ENCODE assay signal across 15 mouse cellular contexts in the genomic region with DNA sequence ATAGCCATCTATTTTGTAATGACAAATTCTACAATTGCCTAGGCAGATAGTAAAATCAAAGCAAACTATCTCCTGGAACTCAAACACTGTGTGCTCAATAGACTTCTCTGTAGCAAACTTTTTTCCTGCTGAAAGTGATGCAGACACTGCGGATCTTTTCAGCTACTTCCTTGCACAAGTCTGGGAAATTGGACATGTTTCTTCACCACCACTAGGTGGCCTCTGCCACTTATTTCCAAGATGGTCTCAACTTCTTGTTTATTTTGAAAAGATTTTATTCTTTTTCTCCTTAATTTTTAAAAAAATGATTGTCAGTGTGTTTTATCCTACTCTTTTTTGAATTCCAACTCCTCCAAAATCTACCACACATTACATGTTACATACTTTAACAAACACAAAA.
DNase-seq lines count a peak whose midpoint lies in the region; ATAC-seq lines count a peak whose summit lies in the region.
"Had no signal": no experiment of that assay in that cellular context is flagged by ENCODE, and none has a peak within 500 bp of the region (broad histone marks: within the 10 kb centered on the region; RNA-seq: fewer than 3 reads in every experiment).

No protein-coding gene starts in this region.

- no peak for ATAC-seq in forebrain, embryonic 14.5 days
- ATAC-seq in megakaryocyte progenitor cell, adult 5-6 weeks (replicated peaks; ENCODE audit: poor library complexity), result peak; percentile 42; the same call in 1 of the 2 replicates
- ATAC-seq in megakaryocyte-erythroid progenitor cell, adult 5-6 weeks (replicated peaks; ENCODE audit: low FRiP score, low TSS enrichment, poor library complexity, severe bottlenecking), result no peak
- ATAC-seq: activated CD4-positive, CD25-positive, alpha-beta regulatory T cell, adult 4 months; CD4-positive, CD25-positive, alpha-beta regulatory T cell, adult 4 months; forebrain, embryonic 15.5 days; midbrain, embryonic 16.5 days had no signal

- 58% methylated on average over 1 of the region's 1 CpGs for WGBS in forebrain, embryonic 14.5 days
- WGBS in forebrain, embryonic 10.5 days, result 67% methylated on average over 1 of the region's 1 CpGs

- no peaks in the 10 kb centered on the region for H3K36me3 ChIP-seq in forebrain, embryonic 14.5 days (ENCODE audit: control insufficient read depth, insufficient read depth, low read length)
- H3K36me3 ChIP-seq in forebrain, embryonic 10.5 days (replicated peaks), result no peaks in the 10 kb centered on the region
- H3K36me3 ChIP-seq: forebrain, embryonic 15.5 days; neural tube, embryonic 15.5 days had no signal

- H3K27ac ChIP-seq in forebrain, embryonic 14.5 days (ENCODE audit: low read depth, low read length), result no peak overlapping the region
- no peak overlapping the region for H3K27ac ChIP-seq in forebrain, embryonic 10.5 days
- H3K27ac ChIP-seq: forebrain, embryonic 15.5 days; neural tube, embryonic 15.5 days had no signal

- H3K4me3 ChIP-seq in forebrain, embryonic 14.5 days (ENCODE audit: low read depth, low read length), result no peak overlapping the region
- no peak overlapping the region for H3K4me3 ChIP-seq in forebrain, embryonic 10.5 days
- H3K4me3 ChIP-seq: forebrain, embryonic 15.5 days; neural tube, embryonic 15.5 days had no signal

- no peaks in the 10 kb centered on the region for H3K9me3 ChIP-seq in forebrain, embryonic 14.5 days (replicated peaks; ENCODE audit: control insufficient read depth, low read length)
- H3K9me3 ChIP-seq in forebrain, embryonic 10.5 days, result no peaks in the 10 kb centered on the region
- H3K9me3 ChIP-seq: forebrain, embryonic 15.5 days; neural tube, embryonic 15.5 days had no signal

- intact Hi-C loops in left cerebral cortex, postnatal 14 days (cut with DNase I), result loop anchor here (5.0 kb wide), 1 partner anchor 383 kb away; no protein-coding TSS in a partner anchor
- intact Hi-C loops in left cerebral cortex, postnatal 4 days (cut with DNase I), result loop anchor here (5.0 kb wide), 1 partner anchor 318 kb away; no protein-coding TSS in a partner anchor

- no peaks in the 10 kb centered on the region for H3K27me3 ChIP-seq in forebrain, embryonic 14.5 days (replicated peaks; ENCODE audit: control insufficient read depth, insufficient read depth, low read length)
- H3K27me3 ChIP-seq in forebrain, embryonic 10.5 days (ENCODE audit: poor library complexity, severe bottlenecking), result no peaks in the 10 kb centered on the region
- H3K27me3 ChIP-seq: forebrain, embryonic 15.5 days; neural tube, embryonic 15.5 days had no signal

- no peak overlapping the region for H3K9ac ChIP-seq in forebrain, embryonic 14.5 days (ENCODE audit: low read length)
- H3K9ac ChIP-seq: forebrain, embryonic 15.5 days; neural tube, embryonic 15.5 days had no signal

- no peaks in the 10 kb centered on the region for H3K4me1 ChIP-seq in forebrain, embryonic 14.5 days (ENCODE audit: control insufficient read depth, insufficient read depth, low read length)
- H3K4me1 ChIP-seq in forebrain, embryonic 10.5 days, result no peaks in the 10 kb centered on the region
- H3K4me1 ChIP-seq: forebrain, embryonic 15.5 days; neural tube, embryonic 15.5 days had no signal

- DNase-seq in forebrain, embryonic 14.5 days (ENCODE audit: low spot score), result peak; percentile 45
- DNase-seq in forebrain, embryonic 10.5 days (ENCODE audit: extremely low spot score, low spot score), result no peak
- peak; percentile 9 to 12 for DNase-seq in left cerebral cortex, postnatal 14 days (ENCODE audit: low spot score in 2 of 2)
- DNase-seq in left cerebral cortex, postnatal 4 days, result no peak
- peak; percentile 48 for DNase-seq in ES-CJ7 (ENCODE audit: low read depth, low spot score)
- no peak for DNase-seq in gastrocnemius, adult 18-20 months (ENCODE audit: low spot score)
- DNase-seq: heart, adult 18-20 months; lung, adult 2 months had no signal

- H3K4me2 ChIP-seq in forebrain, embryonic 14.5 days (ENCODE audit: low read length), result no peak overlapping the region
- H3K4me2 ChIP-seq: forebrain, embryonic 15.5 days; neural tube, embryonic 15.5 days had no signal

Comparison
In these comparisons a context has a peak if more than half of its experiments do, and no peak if none do; other contexts are left out.
1. DNase-seq: peak in forebrain, embryonic 14.5 days (single experiment), left cerebral cortex, postnatal 14 days (2 of 2) and ES-CJ7 (single experiment); none in forebrain, embryonic 10.5 days (single experiment), left cerebral cortex, postnatal 4 days (single experiment) and gastrocnemius, adult 18-20 months (single experiment).